Mouse (Mus musculus) neural tube, embryonic 12.5 days (tissue): ENCODE data around the gene Eme1. TPM values are rescaled to one million over a fixed set of nuclear protein-coding genes. Genes with fewer than 3 reads are reported as not detected.

ENCODE experiments used
- ATAC-seq: fragments of 200-750 bp; cut with Nextera tagmentation; 2 replicates; pipeline ENCODE4 v1.8.0; 2017; ENCODE audit warnings: low read depth, mild to moderate bottlenecking, moderate TSS enrichment, moderate library complexity; ENCODE audit not compliant: low FRiP score
- H3K27ac ChIP-seq: fragments of 300-500 bp; sonication (generic); 2 replicates; pipeline ENCODE4 v1.5.1; 2016
- H3K27me3 ChIP-seq: fragments of 300-500 bp; sonication (generic); replicated peaks from 2 replicates; pipeline ENCODE4 v1.6.1; 2016; ENCODE audit warnings: mild to moderate bottlenecking
- H3K36me3 ChIP-seq: fragments of 300-500 bp; sonication (generic); 2 replicates; pipeline ENCODE4 v1.6.1; 2016; ENCODE audit warnings: mild to moderate bottlenecking
- H3K4me1 ChIP-seq: fragments of 300-500 bp; sonication (generic); 2 replicates; pipeline ENCODE4 v1.6.1; 2016
- H3K4me2 ChIP-seq: fragments of 300-500 bp; sonication (generic); replicated peaks from 2 replicates; pipeline ENCODE4 v1.6.1; 2016; ENCODE audit warnings: mild to moderate bottlenecking
- H3K4me3 ChIP-seq: fragments of 300-500 bp; sonication (generic); 2 replicates; pipeline ENCODE4 v1.5.1; 2016
- H3K9ac ChIP-seq: fragments of 300-500 bp; sonication (generic); 2 replicates; pipeline ENCODE4 v1.6.1; 2016; ENCODE audit warnings: mild to moderate bottlenecking
- H3K9me3 ChIP-seq: fragments of 300-500 bp; sonication (generic); 2 replicates; pipeline ENCODE4 v1.6.1; 2016; ENCODE audit warnings: mild to moderate bottlenecking
- WGBS: fragments of 180-500 bp; shearing (Covaris S2); methylation state at CpG from one replicate; pipeline ENCODE4 v1.1.7; 2016; 5-methylcytosine and 5-hydroxymethylcytosine counted together
- polyA plus RNA-seq: library from polyadenylated mRNA; unstranded; fragments of >200 nt; fragmentation: Nextera tagmentation; extraction: Ambion mirVana; gene quantifications from 2 replicates; pipeline ENCODE4 v1.2.1, GENCODE M21; 2016

Gene Eme1
- polyA plus RNA-seq, 1 experiment from 2014 or later, result 19.8 TPM

DNA sequence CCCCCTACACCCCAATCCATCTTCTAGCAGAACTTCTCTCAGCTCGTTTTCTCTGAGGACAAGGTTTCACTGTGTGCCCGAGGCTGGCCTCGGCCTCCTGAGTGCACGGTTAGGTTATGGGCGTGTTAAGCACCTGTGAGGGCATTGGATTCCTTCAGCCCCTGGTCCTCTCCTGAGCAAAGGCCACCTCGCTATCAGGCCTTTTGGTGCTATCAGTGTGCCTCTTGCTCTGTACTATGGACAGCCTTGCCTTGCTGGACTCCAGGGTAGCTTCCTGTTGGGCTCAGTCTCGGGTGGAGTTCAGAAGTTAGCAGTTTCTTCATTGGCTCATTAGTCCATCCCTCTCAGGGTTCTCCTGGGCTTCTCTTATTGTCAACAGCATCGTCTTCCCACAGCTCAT is 20.8 kb downstream of the Eme1 start:
- no peak for ATAC-seq
- peaks cover 62% of the 10 kb centered on the region for H3K36me3 ChIP-seq

DNA sequence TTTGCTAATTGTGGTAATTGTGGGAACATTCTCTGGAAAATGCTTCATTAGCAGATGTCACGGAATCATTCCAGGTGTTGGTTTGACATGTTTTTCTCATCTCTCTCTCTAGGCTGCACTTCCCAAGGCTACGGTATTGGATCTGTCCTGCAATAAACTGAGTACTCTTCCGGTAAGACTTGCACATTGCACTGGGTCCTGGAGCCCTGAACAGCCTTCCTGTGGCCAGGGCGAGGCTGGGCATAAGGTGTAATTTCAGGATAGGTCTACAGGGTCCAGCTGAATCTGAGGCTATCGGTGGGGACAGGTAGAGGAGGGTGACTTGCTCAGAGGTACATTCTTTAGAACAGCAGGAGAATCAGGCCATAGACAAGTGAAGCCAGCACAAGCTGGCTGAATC is 21.8 kb downstream of the Eme1 start:
- H3K4me3 ChIP-seq, result no peak overlapping the region
- WGBS, result 97% methylated on average over 5 of the region's 5 CpGs
- H3K9ac ChIP-seq, result no peak overlapping the region
- peaks cover 51% of the 10 kb centered on the region for H3K36me3 ChIP-seq
- no peaks in the 10 kb centered on the region for H3K9me3 ChIP-seq
- ATAC-seq, result no peak
- peaks cover 10% of the 10 kb centered on the region; the same call in 1 of the 2 replicates for H3K4me1 ChIP-seq
- no peak overlapping the region for H3K4me2 ChIP-seq
- no peaks in the 10 kb centered on the region for H3K27me3 ChIP-seq
- no peak overlapping the region for H3K27ac ChIP-seq

More for the DNA sequence above, 20.8 kb downstream of the Eme1 start:
- WGBS, result 93% methylated on average over 8 of the region's 8 CpGs
- Histone ChIP-seq H3K27ac (no peak overlapping the region), H3K27me3 (no peaks in the 10 kb centered on the region), H3K9ac (no peak overlapping the region), H3K4me2 (no peak overlapping the region), H3K9me3 (no peaks in the 10 kb centered on the region), H3K4me1 (peaks cover 10% of the 10 kb centered on the region; the same call in 1 of the 2 replicates), H3K4me3 (no peak overlapping the region)

DNA sequence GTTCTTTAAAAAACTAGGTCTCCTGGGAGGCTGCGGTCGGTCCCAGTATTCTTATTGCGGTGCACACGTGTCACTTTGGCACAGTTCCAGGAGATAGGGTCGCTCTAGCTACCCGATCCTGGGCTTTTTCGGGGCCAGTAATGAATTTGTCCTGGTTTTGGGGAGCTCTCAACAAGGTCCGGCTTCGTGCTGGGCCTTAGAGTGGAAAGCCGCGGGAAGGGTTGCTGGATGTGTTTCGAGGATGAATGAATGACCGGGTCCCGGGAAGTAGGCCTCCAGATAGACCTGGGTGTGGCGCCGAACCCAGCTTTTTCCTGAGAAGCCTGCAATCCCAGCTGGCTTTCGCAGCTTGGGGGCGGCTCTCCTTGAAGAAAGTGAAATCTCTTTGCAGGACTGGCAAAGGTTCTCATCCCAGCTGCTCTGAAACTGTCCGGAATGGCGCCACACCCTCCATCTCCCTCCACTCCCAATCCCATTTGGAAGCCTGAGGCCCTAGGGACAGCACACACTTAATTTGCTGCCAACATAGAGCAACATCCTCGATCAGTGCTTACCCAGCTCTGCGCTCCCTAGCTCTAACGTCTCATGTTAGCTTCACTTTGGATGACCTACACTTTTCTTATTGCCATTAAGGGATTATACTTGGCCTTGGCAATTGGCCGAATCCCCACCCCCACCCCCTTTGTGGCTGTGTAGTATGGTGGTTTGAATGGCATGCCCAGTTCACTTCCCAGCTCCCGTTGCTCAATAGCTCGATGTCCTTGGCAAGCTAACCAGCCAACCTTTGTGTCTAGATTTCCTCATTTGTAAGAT is 23.4 kb downstream of the Eme1 start:
- WGBS, result 15% methylated on average over 26 of the region's 26 CpGs
- peaks cover 36% of the 10 kb centered on the region for H3K36me3 ChIP-seq
- H3K27ac ChIP-seq, result no peak overlapping the region

DNA sequence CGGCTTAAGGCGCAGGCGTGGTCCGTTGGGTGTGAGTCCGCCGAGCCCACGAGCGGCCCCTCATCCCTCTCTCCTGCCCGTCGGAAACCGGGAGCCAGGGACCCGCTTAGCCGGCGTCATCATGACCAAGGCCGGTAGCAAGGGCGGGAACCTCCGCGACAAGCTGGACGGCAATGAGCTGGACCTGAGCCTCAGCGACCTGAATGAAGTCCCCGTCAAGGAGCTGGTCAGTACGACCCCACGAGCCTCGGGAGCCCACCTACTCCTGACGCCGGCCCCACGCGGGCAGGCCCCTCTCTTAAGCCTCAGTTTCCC is 23.9 kb downstream of the Eme1 start:
- H3K36me3 ChIP-seq, result peaks cover 30% of the 10 kb centered on the region
- no peak overlapping the region for H3K27ac ChIP-seq
- peak overlapping the region; percentile 92 for H3K4me3 ChIP-seq
- peak; percentile 56 for ATAC-seq
- no peaks in the 10 kb centered on the region for H3K27me3 ChIP-seq
- H3K4me1 ChIP-seq, result peaks cover 10% of the 10 kb centered on the region; the same call in 1 of the 2 replicates
- H3K4me2 ChIP-seq, result peak overlapping the region; percentile 87
- WGBS, result 0% methylated on average over 27 of the region's 28 CpGs
- H3K9me3 ChIP-seq, result no peaks in the 10 kb centered on the region
- peak overlapping the region; percentile 88 for H3K9ac ChIP-seq

More for the DNA sequence above, 23.4 kb downstream of the Eme1 start:
- H3K4me1 ChIP-seq, result peaks cover 10% of the 10 kb centered on the region; the same call in 1 of the 2 replicates
- no peaks in the 10 kb centered on the region for H3K27me3 ChIP-seq
- H3K4me2 ChIP-seq, result peak overlapping the region; percentile 87
- peak; percentile 17; the same call in 1 of the 2 replicates for ATAC-seq
- H3K9ac ChIP-seq, result peak overlapping the region; percentile 88
- no peaks in the 10 kb centered on the region for H3K9me3 ChIP-seq
- H3K4me3 ChIP-seq, result peak overlapping the region; percentile 92

DNA sequence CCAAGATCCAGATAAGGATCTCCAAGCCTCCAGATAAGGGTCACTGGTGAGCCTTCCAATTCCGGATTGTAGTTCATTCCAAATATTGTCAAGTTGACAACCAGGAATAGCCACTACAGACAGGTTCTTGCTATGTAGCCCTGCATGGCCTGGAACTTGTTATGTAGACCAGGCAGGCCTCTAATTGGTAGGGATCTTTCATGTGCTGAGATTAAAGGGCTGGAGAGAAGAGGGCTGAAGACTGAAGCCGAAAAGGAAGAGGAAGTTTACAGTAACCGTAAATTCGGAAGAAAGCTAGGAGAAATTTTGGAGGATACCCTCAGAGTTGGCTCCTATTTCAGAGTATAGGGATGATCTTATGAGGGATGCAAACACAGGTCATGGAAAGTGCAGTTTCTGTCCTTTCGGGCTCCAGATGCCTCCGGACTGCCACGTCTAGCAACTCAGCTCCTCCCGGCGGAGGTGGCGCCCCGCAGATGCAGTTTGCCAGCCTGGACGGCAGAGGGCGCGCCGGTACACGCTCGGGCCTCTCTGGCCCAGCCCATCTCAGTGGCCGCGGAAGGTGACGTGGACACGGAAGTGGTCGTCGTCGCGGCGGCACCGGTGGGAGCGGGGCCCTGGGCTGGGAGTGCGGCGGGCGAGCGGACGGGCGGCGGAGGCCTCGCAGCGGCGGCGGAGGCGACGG is 24.4 kb downstream of the Eme1 start, which contains the start of gene Lrrc59:
Lrrc59 (plus strand) TSS at position 569 of the 685 bp plus-strand sequence.
- peaks cover 25% of the 10 kb centered on the region for H3K36me3 ChIP-seq
- no peaks in the 10 kb centered on the region for H3K27me3 ChIP-seq
- peak within 1 kb of the TSS; percentile 92 for H3K4me3 ChIP-seq
- H3K9me3 ChIP-seq, result no peaks in the 10 kb centered on the region
- peak within 1 kb of the TSS; percentile 88 for H3K9ac ChIP-seq
- no peak within 1 kb of the TSS for H3K27ac ChIP-seq
- peak within 1 kb of the TSS; percentile 87 for H3K4me2 ChIP-seq
- peak; percentile 94 for ATAC-seq
- WGBS, result 7% methylated on average over 35 of the region's 41 CpGs
- H3K4me1 ChIP-seq, result peaks cover 10% of the 10 kb centered on the region; the same call in 1 of the 2 replicates

DNA sequence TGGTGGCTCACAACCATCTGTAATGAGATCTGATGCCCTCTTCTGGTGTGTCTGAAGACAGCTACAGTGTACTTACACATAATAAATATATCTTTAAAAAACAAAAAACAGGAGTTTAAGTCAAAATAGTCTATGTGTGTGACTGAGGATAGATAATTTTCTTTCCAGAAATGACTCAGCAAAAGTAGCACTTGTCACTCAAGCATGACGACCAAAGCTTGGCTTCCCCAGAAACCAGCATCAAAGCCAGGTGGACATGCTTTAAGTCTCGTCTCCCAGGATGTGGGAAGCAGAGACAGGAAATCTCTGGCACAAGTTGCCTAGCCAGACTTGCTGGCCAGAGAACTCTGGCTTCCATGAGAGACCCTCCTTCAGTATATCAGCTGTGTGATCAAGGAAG is 31.6 kb downstream of the Eme1 start:
- no peak for ATAC-seq
- H3K36me3 ChIP-seq, result no peaks in the 10 kb centered on the region
- no peak overlapping the region for H3K4me3 ChIP-seq
- no peak overlapping the region for H3K27ac ChIP-seq
- H3K4me1 ChIP-seq, result no peaks in the 10 kb centered on the region
- no peak overlapping the region for H3K9ac ChIP-seq
- 84% methylated on average over 2 of the region's 2 CpGs for WGBS
- no peak overlapping the region for H3K4me2 ChIP-seq
- H3K9me3 ChIP-seq, result no peaks in the 10 kb centered on the region
- no peaks in the 10 kb centered on the region for H3K27me3 ChIP-seq

DNA sequence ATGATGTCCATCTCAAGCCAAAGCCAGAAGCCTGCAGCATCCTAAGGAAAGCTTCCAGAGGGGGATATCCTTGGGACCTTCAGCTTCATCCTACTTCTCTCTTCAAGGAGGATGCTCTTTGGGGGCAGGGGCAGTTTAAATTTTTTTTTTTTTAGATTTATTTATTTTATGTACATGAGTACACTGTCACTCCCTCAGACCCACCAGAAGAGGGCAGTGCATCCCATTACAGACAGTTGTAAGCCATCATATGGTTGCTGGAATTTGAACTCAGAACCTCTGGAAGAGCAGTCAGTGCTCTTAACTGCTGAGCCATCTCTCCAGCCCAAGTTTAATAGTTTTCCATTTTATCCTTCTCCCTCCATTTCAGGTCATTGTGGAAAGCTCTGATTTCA is 32.3 kb downstream of the Eme1 start:
- no peaks in the 10 kb centered on the region for H3K27me3 ChIP-seq
- H3K4me1 ChIP-seq, result no peaks in the 10 kb centered on the region
- H3K4me3 ChIP-seq, result no peak overlapping the region
- H3K36me3 ChIP-seq, result no peaks in the 10 kb centered on the region
- H3K27ac ChIP-seq, result no peak overlapping the region
- H3K9ac ChIP-seq, result no peak overlapping the region
- no peak for ATAC-seq
- no peaks in the 10 kb centered on the region for H3K9me3 ChIP-seq
- no peak overlapping the region for H3K4me2 ChIP-seq

DNA sequence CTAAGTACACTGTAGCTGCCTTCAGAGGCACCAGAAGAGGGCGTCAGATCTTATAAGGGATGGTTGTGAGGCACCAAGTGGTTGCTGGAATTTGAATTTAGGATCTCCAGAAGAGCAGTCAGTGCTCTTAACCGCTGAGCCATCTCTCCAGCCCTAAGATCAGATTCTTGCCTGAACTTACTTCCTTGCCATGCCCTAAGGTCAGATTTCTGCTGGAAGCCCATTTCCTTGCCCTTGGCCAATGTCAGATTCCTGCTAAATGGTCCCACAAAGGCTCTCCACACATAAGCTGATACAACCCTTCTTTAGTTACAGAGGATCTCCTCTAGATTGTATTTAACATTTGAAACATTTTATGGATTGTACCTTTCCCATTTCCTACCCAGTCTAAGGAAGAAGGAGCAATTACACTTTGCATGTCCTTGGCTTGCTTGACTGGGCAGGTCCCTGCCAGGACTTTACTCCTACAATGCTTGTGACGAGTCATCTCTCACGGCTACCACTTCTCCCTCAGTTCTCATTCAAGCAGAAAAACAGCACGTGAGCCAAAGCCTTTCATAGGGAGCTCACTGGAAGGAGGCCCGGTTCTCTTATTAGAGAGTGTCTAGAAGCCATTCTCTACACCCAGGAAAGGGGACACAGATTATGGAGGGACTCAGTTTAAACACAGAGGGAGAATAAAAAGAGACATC is 32.9 kb downstream of the Eme1 start:
- no peak overlapping the region for H3K4me3 ChIP-seq
- H3K9me3 ChIP-seq, result no peaks in the 10 kb centered on the region
- H3K9ac ChIP-seq, result no peak overlapping the region
- no peak overlapping the region for H3K27ac ChIP-seq
- ATAC-seq, result no peak
- no peaks in the 10 kb centered on the region for H3K4me1 ChIP-seq
- H3K27me3 ChIP-seq, result no peaks in the 10 kb centered on the region
- no peak overlapping the region for H3K4me2 ChIP-seq
- WGBS, result 59% methylated on average over 6 of the region's 6 CpGs
- H3K36me3 ChIP-seq, result no peaks in the 10 kb centered on the region

DNA sequence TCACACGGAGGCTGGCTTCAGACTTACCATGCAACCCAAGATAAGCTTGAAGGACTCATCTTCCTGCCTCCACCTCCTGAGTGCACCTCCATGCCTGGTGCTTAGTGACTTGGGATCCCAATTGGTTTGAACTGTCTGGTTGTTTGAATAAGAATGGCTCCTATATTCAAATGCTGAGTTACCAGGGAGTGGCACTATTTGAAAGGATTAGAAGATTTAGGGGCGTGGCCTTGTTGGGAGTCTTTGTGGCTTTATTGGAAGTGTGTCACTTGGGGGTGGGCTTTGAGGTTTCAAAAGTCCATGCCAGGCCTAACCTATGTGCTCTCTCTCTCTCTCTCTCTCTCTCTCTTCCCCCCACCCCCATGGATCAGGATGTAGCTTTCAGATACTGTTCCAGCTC is 36.1 kb downstream of the Eme1 start:
- H3K27ac ChIP-seq, result no peak overlapping the region
- no peaks in the 10 kb centered on the region for H3K4me1 ChIP-seq
- H3K4me3 ChIP-seq, result no peak overlapping the region
- no peak overlapping the region for H3K9ac ChIP-seq
- no peaks in the 10 kb centered on the region for H3K36me3 ChIP-seq
- no peak for ATAC-seq
- H3K4me2 ChIP-seq, result no peak overlapping the region
- H3K27me3 ChIP-seq, result no peaks in the 10 kb centered on the region
- H3K9me3 ChIP-seq, result no peaks in the 10 kb centered on the region
- WGBS, result 94% methylated on average over 2 of the region's 2 CpGs

DNA sequence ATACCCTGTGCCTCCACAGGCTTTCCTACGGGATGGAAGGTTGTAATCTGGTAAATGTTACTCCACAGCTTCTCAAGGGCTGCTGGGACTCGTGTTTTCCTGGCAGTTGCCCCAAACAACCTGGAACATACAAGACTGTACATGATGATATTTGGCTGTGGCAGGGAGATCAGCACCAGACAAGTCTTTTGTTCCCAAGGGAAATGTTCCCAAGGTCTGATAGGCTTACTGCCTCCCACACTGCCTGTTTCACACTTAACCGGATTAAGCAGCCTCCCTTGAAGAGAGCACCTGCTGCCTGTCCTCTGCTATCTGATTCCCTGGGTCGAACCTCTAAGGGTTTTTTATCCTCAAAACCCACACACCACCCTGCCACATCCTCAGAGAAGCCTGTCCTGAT is 38.3 kb downstream of the Eme1 start:
- no peaks in the 10 kb centered on the region for H3K9me3 ChIP-seq
- WGBS, result 46% methylated on average over 4 of the region's 4 CpGs
- no peak for ATAC-seq
- H3K36me3 ChIP-seq, result no peaks in the 10 kb centered on the region
- H3K27me3 ChIP-seq, result no peaks in the 10 kb centered on the region
- no peak overlapping the region for H3K9ac ChIP-seq
- no peak overlapping the region for H3K4me2 ChIP-seq
- no peak overlapping the region for H3K4me3 ChIP-seq
- no peaks in the 10 kb centered on the region for H3K4me1 ChIP-seq
- H3K27ac ChIP-seq, result no peak overlapping the region

DNA sequence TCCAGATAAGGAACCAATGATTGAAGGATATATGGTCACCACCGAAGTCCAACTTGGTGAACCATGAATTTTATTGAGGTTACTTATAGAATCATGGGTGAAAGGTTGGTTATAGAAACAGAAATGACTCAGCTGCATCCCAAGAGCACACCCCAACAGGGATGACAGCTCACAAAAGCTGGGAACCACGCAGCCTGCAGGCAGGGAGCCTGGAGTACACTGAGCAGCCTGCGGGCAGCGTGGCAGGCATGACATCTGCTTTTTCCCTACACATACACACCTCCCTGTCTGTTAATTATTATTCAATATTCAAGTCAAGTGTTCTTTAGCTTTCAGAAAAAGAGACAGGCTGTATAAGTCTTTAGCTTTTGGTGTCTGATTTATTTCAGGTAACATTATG is 39.2 kb downstream of the Eme1 start:
- Histone ChIP-seq H3K4me1 (no peaks in the 10 kb centered on the region), H3K4me3 (no peak overlapping the region), H3K27ac (no peak overlapping the region), H3K4me2 (no peak overlapping the region), H3K27me3 (no peaks in the 10 kb centered on the region), H3K9ac (no peak overlapping the region), H3K36me3 (no peaks in the 10 kb centered on the region), H3K9me3 (no peaks in the 10 kb centered on the region)
- ATAC-seq, result no peak
- 78% methylated on average over 4 of the region's 4 CpGs for WGBS
